Mouse (Mus musculus) spleen, postnatal 0 days (tissue): Measurements from ENCODE around the gene Amh. TPM values are rescaled to one million over a fixed set of nuclear protein-coding genes. Genes with fewer than 3 reads are reported as not detected.

Experiments used
- microRNA counts: library from miRNA; unstranded; fragments of <30 nt; microRNA quantifications from one replicate; lab custom pipeline; 2015
- polyA plus RNA-seq: library from polyadenylated mRNA; unstranded; fragments of >200 nt; fragmentation: Nextera tagmentation; extraction: Ambion mirVana; gene quantifications from 2 replicates; pipeline ENCODE4 v1.2.1, GENCODE M21; 2015

Gene Amh
- polyA plus RNA-seq: 0.07 TPM in 1 of 2 replicates, not detected in the other

GRCm38 (mm10) chr10:80804916-80805315 is at the start of gene Amh:
Amh (plus strand) TSS chr10:80805243.

GRCm38 (mm10) chr10:80798150-80799006 is 6.7 kb upstream of the Amh start, which contains the start of the genes Sf3a2 and Plekhj1:
Sf3a2 (plus strand) TSS chr10:80798198.
Plekhj1 (minus strand) TSS chr10:80798626.

GRCm38 (mm10) chr10:80813366-80813765 is 8.3 kb downstream of the Amh start, which contains the start of gene Jsrp1:
Jsrp1 (minus strand) TSS chr10:80813498.

GRCm38 (mm10) chr10:80826151-80827062 is 21.4 kb downstream of the Amh start, which contains the start of gene Oaz1:
Oaz1 (plus strand) TSS chr10:80826656.

GRCm38 (mm10) chr10:80843931-80844547 is 39.0 kb downstream of the Amh start, which contains the start of gene Lingo3:
Lingo3 (minus strand) TSS chr10:80844039.

GRCm38 (mm10) chr10:80854913-80855748 is 50.1 kb downstream of the Amh start, which contains the start of the genes Lsm7 and Sppl2b:
Lsm7 (minus strand) TSS chr10:80855209.
Sppl2b (plus strand) TSS chr10:80855275.

MicroRNA genes within 50 kb of the gene (microRNA counts, 519-probe panel; counts per million panel counts)
- 88.3 counts per million for microRNA mmu-miR-1982 (lab: Ali Mortazavi, UCI)

Other genes with a start within 250 kb of the Amh start
- 13.4 and 14.4 TPM in 2 replicates for gene Rexo1, start 243.7 kb upstream of the Amh start, polyA plus RNA-seq
- gene Klf16, start 227.9 kb upstream of the Amh start, polyA plus RNA-seq: 16.4 and 16.8 TPM in 2 replicates
- gene Abhd17a, start 214.9 kb upstream of the Amh start, polyA plus RNA-seq: 69.6 and 77.5 TPM in 2 replicates
- 39.0 and 42.3 TPM in 2 replicates for gene Scamp4, start 202.4 kb upstream of the Amh start, polyA plus RNA-seq
- gene Adat3, start 202.4 kb upstream of the Amh start, polyA plus RNA-seq: 5.7 and 6.3 TPM in 2 replicates
- gene Gm49322, start 199.2 kb upstream of the Amh start, polyA plus RNA-seq: 0.82 and 1.6 TPM in 2 replicates
- 67.7 and 75.0 TPM in 2 replicates for gene Csnk1g2, start 182.4 kb upstream of the Amh start, polyA plus RNA-seq
- 16.3 and 18.7 TPM in 2 replicates for gene Btbd2, start 148.2 kb upstream of the Amh start, polyA plus RNA-seq
- gene Mknk2, start 127.1 kb upstream of the Amh start, polyA plus RNA-seq: 108 and 112 TPM in 2 replicates
- gene Mob3a, start 103.3 kb upstream of the Amh start, polyA plus RNA-seq: 27.5 and 34.4 TPM in 2 replicates
- gene Izumo4, start 103.1 kb upstream of the Amh start, polyA plus RNA-seq: 12.1 and 16.9 TPM in 2 replicates
- 24.1 and 30.9 TPM in 2 replicates for gene Ap3d1, start 63.0 kb upstream of the Amh start, polyA plus RNA-seq
- 10.4 and 11.4 TPM in 2 replicates for gene Dot1l, start 50.0 kb upstream of the Amh start, polyA plus RNA-seq
- 43.1 and 44.2 TPM in 2 replicates for gene Sf3a2, start 7.0 kb upstream of the Amh start, polyA plus RNA-seq
- 91.0 and 101 TPM in 2 replicates for gene Plekhj1, start 6.6 kb upstream of the Amh start, polyA plus RNA-seq
- gene Jsrp1, start 8.3 kb downstream of the Amh start, polyA plus RNA-seq: 0.13 and 0.29 TPM in 2 replicates
- 1,694 and 1,746 TPM in 2 replicates for gene Oaz1, start 21.4 kb downstream of the Amh start, polyA plus RNA-seq
- 0.24 TPM in 1 of 2 replicates, not detected in the other for gene Lingo3, start 38.8 kb downstream of the Amh start, polyA plus RNA-seq
- gene Lsm7, start 50.0 kb downstream of the Amh start, polyA plus RNA-seq: 245 and 270 TPM in 2 replicates
- 70.4 and 75.6 TPM in 2 replicates for gene Sppl2b, start 50.0 kb downstream of the Amh start, polyA plus RNA-seq
- gene Tmprss9, start 66.6 kb downstream of the Amh start, polyA plus RNA-seq: 0.08 TPM in 1 of 2 replicates, not detected in the other
- 233 and 235 TPM in 2 replicates for gene Timm13, start 95.7 kb downstream of the Amh start, polyA plus RNA-seq
- gene Lmnb2, start 113.0 kb downstream of the Amh start, polyA plus RNA-seq: 10.5 and 12.7 TPM in 2 replicates
- gene Gadd45b, start 124.8 kb downstream of the Amh start, polyA plus RNA-seq: 10.3 and 11.5 TPM in 2 replicates
- 0.67 and 0.95 TPM in 2 replicates for gene Gng7, start 209.7 kb downstream of the Amh start, polyA plus RNA-seq
- not detected in 2 replicates for gene Diras1, start 220.4 kb downstream of the Amh start, polyA plus RNA-seq
- 5.5 and 7.1 TPM in 2 replicates for gene Slc39a3, start 232.2 kb downstream of the Amh start, polyA plus RNA-seq